Mouse (Mus musculus) neural tube, embryonic 13.5 days (tissue): ENCODE measurements at regions not wholly inside any gene's neighbourhood (a gene's known extent, or its start where the extent isn't known, plus 50 kb on each side); places are given as distances from the start of the nearest gene placed in this dataset.

Source experiments
- ATAC-seq: fragments of 200-750 bp; cut with Nextera tagmentation; 2 replicates; pipeline ENCODE4 v1.8.0; 2017; ENCODE audit warnings: low read depth, mild to moderate bottlenecking, moderate TSS enrichment, moderate library complexity
- H3K27ac ChIP-seq: fragments of 300-500 bp; sonication (generic); replicated peaks from 2 replicates; pipeline ENCODE4 v1.5.1; 2015; ENCODE audit warnings: moderate library complexity, mild to moderate bottlenecking, inconsistent platforms
- H3K27me3 ChIP-seq: fragments of 300-500 bp; sonication (generic); 2 replicates; pipeline ENCODE4 v1.6.1; 2015; ENCODE audit warnings: mild to moderate bottlenecking, inconsistent platforms
- H3K36me3 ChIP-seq: fragments of 300-500 bp; sonication (generic); 2 replicates; pipeline ENCODE4 v1.6.1; 2015; ENCODE audit warnings: mild to moderate bottlenecking, inconsistent platforms
- H3K4me1 ChIP-seq: fragments of 300-500 bp; sonication (generic); replicated peaks from 2 replicates; pipeline ENCODE4 v1.6.1; 2015; ENCODE audit warnings: inconsistent platforms
- H3K4me2 ChIP-seq: fragments of 300-500 bp; sonication (generic); 2 replicates; pipeline ENCODE4 v1.6.1; 2015; ENCODE audit warnings: inconsistent platforms, mild to moderate bottlenecking, moderate library complexity
- H3K4me3 ChIP-seq: fragments of 300-500 bp; sonication (generic); 2 replicates; pipeline ENCODE4 v1.5.1; 2015; ENCODE audit warnings: mild to moderate bottlenecking, inconsistent platforms
- H3K9ac ChIP-seq: fragments of 300-500 bp; sonication (generic); 2 replicates; pipeline ENCODE4 v1.6.1; 2015; ENCODE audit warnings: moderate library complexity, mild to moderate bottlenecking, inconsistent platforms
- H3K9me3 ChIP-seq: fragments of 300-500 bp; sonication (generic); 2 replicates; pipeline ENCODE4 v1.6.1; 2016; ENCODE audit warnings: inconsistent platforms
- WGBS: fragments of 180-500 bp; shearing (Covaris S2); methylation state at CpG from one replicate; pipeline ENCODE4 v1.1.7; 2015; 5-methylcytosine and 5-hydroxymethylcytosine counted together

GRCm38 (mm10) chr8:100796628-100797027 lies 1380.4 kb upstream of the Cdh8 start:
- ATAC-seq, result no peak
- no peak overlapping the region for H3K27ac ChIP-seq

DNA sequence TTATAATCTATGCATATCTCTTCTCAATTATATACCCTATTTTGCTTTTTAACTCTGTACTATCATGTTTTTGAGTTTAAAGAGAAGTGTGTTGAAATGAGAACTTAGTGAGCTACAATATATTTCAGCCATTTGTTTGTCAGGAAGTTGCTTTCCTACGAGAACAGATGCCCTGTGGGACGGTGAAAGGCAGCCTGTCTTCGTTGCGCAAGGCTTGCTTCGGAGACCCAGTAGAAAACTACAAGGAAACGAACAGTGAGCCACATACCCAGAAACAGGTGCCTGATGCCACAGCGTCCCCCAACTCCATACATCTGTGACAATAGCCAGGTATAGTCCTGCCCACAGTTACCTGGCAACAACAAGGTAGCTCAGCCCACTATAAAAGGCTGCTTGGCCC lies 1377.7 kb upstream of the Cdh8 start:
- no peaks in the 10 kb centered on the region for H3K9me3 ChIP-seq
- no peaks in the 10 kb centered on the region; the same call in 1 of the 2 replicates for H3K4me1 ChIP-seq
- H3K36me3 ChIP-seq, result no peaks in the 10 kb centered on the region
- H3K9ac ChIP-seq, result no peak overlapping the region
- 88% methylated on average over 7 of the region's 7 CpGs for WGBS
- H3K27ac ChIP-seq, result no peak overlapping the region
- no peak overlapping the region for H3K4me2 ChIP-seq
- H3K4me3 ChIP-seq, result no peak overlapping the region
- no peak for ATAC-seq
- no peaks in the 10 kb centered on the region for H3K27me3 ChIP-seq

More at GRCm38 (mm10) chr8:100796628-100797027, 1380.4 kb upstream of the Cdh8 start:
- Histone ChIP-seq H3K9me3 (no peaks in the 10 kb centered on the region), H3K4me1 (no peaks in the 10 kb centered on the region), H3K36me3 (no peaks in the 10 kb centered on the region), H3K9ac (no peak overlapping the region), H3K27me3 (no peaks in the 10 kb centered on the region), H3K4me2 (no peak overlapping the region), H3K4me3 (no peak overlapping the region)
- 85% methylated on average over 1 of the region's 1 CpGs for WGBS

- 65% methylated on average over 11 of the region's 11 CpGs for WGBS
- Histone ChIP-seq H3K9me3 (no peaks in the 10 kb centered on the region), H3K4me3 (no peak overlapping the region), H3K4me1 (no peaks in the 10 kb centered on the region; the same call in 1 of the 2 replicates), H3K27ac (no peak overlapping the region), H3K4me2 (0 out of 2 replicates have a peak overlapping the region, but pooled peaks have one; percentile 18), H3K9ac (no peak overlapping the region), H3K36me3 (no peaks in the 10 kb centered on the region), H3K27me3 (no peaks in the 10 kb centered on the region)
- ATAC-seq, result no peak
Observed at GRCm38 (mm10) chr8:100790592-100791141, 1374.4 kb upstream of the Cdh8 start.

- Histone ChIP-seq H3K4me1 (no peaks in the 10 kb centered on the region; the same call in 1 of the 2 replicates), H3K36me3 (no peaks in the 10 kb centered on the region), H3K4me2 (no peak overlapping the region), H3K9ac (no peak overlapping the region), H3K9me3 (no peaks in the 10 kb centered on the region), H3K4me3 (no peak overlapping the region), H3K27ac (no peak overlapping the region), H3K27me3 (no peaks in the 10 kb centered on the region)
- ATAC-seq, result no peak
- WGBS, result 76% methylated on average over 6 of the region's 6 CpGs
Observed at GRCm38 (mm10) chr8:100788132-100788531, 1371.9 kb upstream of the Cdh8 start.

DNA sequence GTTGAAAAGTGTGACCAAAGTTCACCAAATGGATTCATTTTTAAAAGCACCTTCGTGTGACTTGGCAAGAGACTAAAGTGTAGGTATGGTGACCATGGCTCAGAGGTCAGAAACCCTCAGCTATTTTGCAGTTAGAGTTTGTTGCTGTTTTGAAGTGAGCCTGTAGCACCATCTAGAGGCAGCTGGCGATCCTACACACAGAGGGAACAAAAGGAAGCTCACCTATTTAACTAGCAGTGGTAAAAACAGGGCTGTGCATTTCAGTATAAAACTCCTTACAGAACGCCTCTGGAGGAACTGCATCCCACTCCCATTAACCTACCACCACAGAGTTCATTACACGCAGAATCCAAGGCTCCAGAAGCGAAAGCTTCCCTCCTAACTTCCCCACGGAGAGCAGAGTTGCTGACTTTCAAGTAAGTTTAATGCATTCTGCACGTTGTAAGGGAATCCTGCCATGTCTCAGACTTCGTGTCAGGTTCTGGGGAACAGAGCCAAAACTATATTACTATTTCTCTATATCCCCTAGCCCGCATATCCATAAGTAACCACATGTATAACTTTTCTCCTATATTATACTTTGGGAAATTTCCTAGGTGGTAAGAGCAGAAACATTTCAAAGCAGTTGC lies 1356.6 kb upstream of the Cdh8 start:
- H3K36me3 ChIP-seq, result no peaks in the 10 kb centered on the region
- H3K27me3 ChIP-seq, result no peaks in the 10 kb centered on the region
- peak overlapping the region; percentile 55; the same call in 1 of the 2 replicates for H3K9ac ChIP-seq
- 27% methylated on average over 9 of the region's 9 CpGs for WGBS
- 0 out of 2 replicates have a peak overlapping the region, but pooled peaks have one; percentile 16 for H3K4me3 ChIP-seq
- H3K9me3 ChIP-seq, result no peaks in the 10 kb centered on the region
- H3K4me2 ChIP-seq, result peak overlapping the region; percentile 45
- ATAC-seq, result peak; percentile 63; the same call in 1 of the 2 replicates
- no peak overlapping the region for H3K27ac ChIP-seq
- peaks cover 11% of the 10 kb centered on the region; the same call in 1 of the 2 replicates for H3K4me1 ChIP-seq

DNA sequence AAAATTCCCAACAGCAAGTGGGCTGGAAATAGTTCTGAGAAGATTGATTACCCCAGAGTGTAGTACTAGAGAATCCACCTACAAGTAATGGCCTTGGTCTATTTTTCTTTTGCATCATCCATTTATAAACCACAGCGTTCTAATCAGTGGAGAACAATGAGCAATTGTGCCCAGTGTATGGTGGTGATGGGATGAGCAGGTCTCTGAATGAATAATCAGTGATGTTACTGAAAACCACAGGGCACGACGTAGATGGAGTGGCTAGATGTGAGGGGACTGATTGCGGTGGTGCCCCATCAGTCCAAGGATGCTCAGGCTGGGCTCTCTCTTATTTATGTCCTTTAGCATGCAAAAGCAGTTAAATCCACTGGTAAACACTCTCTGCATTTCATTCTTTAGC lies 1353.3 kb upstream of the Cdh8 start:
- Histone ChIP-seq H3K4me1 (peaks cover 11% of the 10 kb centered on the region; the same call in 1 of the 2 replicates), H3K4me3 (no peak overlapping the region), H3K9ac (no peak overlapping the region), H3K9me3 (no peaks in the 10 kb centered on the region), H3K27me3 (no peaks in the 10 kb centered on the region), H3K4me2 (no peak overlapping the region), H3K27ac (peak overlapping the region; percentile 64; the same call in 1 of the 2 replicates), H3K36me3 (no peaks in the 10 kb centered on the region)
- 31% methylated on average over 4 of the region's 4 CpGs for WGBS
- ATAC-seq, result no peak

DNA sequence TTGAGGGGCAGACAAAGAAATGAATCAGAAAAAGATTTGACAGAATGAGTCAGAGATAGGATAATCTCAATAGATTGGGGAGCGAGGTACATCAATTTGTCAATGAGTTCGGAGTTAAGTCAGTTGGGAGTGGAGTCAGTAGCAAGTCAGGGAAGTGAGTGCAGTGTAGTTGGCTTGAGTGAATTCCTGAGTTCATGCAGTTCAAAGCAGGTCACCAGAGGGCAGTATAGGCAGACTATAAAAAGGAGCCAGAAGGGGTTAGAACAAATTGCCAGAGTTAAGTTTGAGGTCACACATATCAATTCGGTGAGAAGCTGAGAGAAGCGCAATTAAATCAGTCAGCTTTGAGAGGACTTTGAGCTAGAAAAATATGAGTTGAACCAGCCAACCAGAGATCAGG lies 1317.7 kb upstream of the Cdh8 start:
- H3K4me2 ChIP-seq, result no peak overlapping the region
- H3K9ac ChIP-seq, result no peak overlapping the region
- no peak for ATAC-seq
- H3K27ac ChIP-seq, result no peak overlapping the region
- no peaks in the 10 kb centered on the region for H3K9me3 ChIP-seq
- no peaks in the 10 kb centered on the region for H3K27me3 ChIP-seq
- H3K36me3 ChIP-seq, result no peaks in the 10 kb centered on the region
- H3K4me1 ChIP-seq, result no peaks in the 10 kb centered on the region
- H3K4me3 ChIP-seq, result no peak overlapping the region
- WGBS, result 77% methylated on average over 4 of the region's 4 CpGs

GRCm38 (mm10) chr8:100702365-100702764 lies 1286.1 kb upstream of the Cdh8 start:
- Histone ChIP-seq H3K4me2 (no peak overlapping the region), H3K27ac (no peak overlapping the region), H3K4me1 (no peaks in the 10 kb centered on the region), H3K9ac (no peak overlapping the region), H3K27me3 (no peaks in the 10 kb centered on the region), H3K4me3 (no peak overlapping the region), H3K9me3 (no peaks in the 10 kb centered on the region), H3K36me3 (no peaks in the 10 kb centered on the region)
- WGBS, result 72% methylated on average over 2 of the region's 2 CpGs
- no peak for ATAC-seq

DNA sequence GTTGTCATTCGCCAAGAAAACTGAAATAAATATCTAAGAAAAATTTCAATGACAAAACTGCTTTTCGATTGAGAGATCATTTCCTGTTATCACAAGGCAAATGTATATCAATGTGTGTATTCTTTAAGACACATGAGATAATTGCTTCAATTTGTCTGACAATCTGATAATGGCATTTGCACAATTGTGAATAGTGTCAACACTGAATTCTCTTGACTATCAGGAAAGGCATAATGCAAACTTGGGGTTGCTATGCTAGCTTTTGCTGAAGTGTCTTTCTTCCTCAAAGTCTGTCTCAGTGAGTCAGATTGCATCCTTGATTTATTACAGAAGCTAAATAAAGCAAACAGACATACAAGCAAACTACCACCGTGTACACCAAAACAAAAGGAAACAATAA lies 1278.8 kb upstream of the Cdh8 start:
- Histone ChIP-seq H3K9ac (no peak overlapping the region), H3K27me3 (no peaks in the 10 kb centered on the region), H3K9me3 (no peaks in the 10 kb centered on the region), H3K4me1 (no peaks in the 10 kb centered on the region), H3K4me3 (no peak overlapping the region), H3K36me3 (no peaks in the 10 kb centered on the region), H3K4me2 (no peak overlapping the region), H3K27ac (no peak overlapping the region)
- 79% methylated on average over 3 of the region's 3 CpGs for WGBS
- no peak for ATAC-seq

- no peak overlapping the region for H3K4me2 ChIP-seq
- H3K4me1 ChIP-seq, result no peaks in the 10 kb centered on the region
- no peaks in the 10 kb centered on the region for H3K36me3 ChIP-seq
- no peak overlapping the region for H3K4me3 ChIP-seq
- no peaks in the 10 kb centered on the region for H3K9me3 ChIP-seq
- H3K27ac ChIP-seq, result no peak overlapping the region
- 69% methylated on average over 3 of the region's 3 CpGs for WGBS
- no peaks in the 10 kb centered on the region for H3K27me3 ChIP-seq
- no peak overlapping the region for H3K9ac ChIP-seq
- no peak for ATAC-seq
Observed at GRCm38 (mm10) chr8:100678580-100678979, 1262.3 kb upstream of the Cdh8 start.
